Mouse (Mus musculus): ENCODE results near the gene Gm40193. TPM values are rescaled to one million over a fixed set of nuclear protein-coding genes. Genes with fewer than 3 reads are reported as not detected.

The Gm40193 gene
- not detected in 2 replicates for polyA plus RNA-seq (2012; rRNA removed)

DNA sequence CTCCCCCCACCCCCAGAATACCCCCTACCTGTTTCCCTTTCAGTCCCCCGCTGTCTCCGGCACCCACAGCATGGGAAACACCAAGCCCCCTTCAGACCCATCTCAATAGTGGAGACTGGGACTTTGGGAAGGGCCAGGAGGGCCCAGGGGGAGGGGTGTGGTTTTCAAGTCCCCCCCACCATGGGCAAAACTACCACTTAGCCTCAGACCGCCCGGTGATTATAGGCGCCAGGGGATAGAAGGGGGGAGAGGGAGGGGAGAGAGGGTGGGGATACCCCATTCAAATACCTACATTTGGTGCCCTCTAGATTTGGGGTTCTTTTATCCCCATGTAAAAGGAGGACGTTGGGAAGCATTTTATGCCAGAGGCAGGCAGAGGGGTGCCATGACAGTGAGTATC, at the start of gene Gm40193:
TSS of gene Gm40193 (minus strand) at position 101 of the 400 bp plus-strand sequence.
- TF ChIP-seq CTCF (IDR thresholded peaks at IDR 0.05; ENCODE audit: extremely low read depth, insufficient read length, insufficient replicate concordance, low read depth, low read length) (no peak), POLR2A (IDR thresholded peaks at IDR 0.05; ENCODE audit: low read depth, low read length) (no peak)
- no peaks in the 10 kb centered on the region for H3K4me1 ChIP-seq (ENCODE audit: control insufficient read depth, insufficient read depth, insufficient read length, low read length)
- H3K27me3 ChIP-seq (ENCODE audit: control insufficient read depth, insufficient read depth, low read length) = no peaks in the 10 kb centered on the region
- H3K36me3 ChIP-seq (ENCODE audit: control insufficient read depth, insufficient read depth, low read length) = peaks cover 6% of the 10 kb centered on the region
- H3K27ac ChIP-seq (ENCODE audit: insufficient read depth, low read depth, low read length) = no peak within 1 kb of the TSS
- no peak within 1 kb of the TSS for H3K4me3 ChIP-seq (ENCODE audit: low read depth, low read length)
- 85% methylated on average over 6 of the region's 6 CpGs for WGBS

DNA sequence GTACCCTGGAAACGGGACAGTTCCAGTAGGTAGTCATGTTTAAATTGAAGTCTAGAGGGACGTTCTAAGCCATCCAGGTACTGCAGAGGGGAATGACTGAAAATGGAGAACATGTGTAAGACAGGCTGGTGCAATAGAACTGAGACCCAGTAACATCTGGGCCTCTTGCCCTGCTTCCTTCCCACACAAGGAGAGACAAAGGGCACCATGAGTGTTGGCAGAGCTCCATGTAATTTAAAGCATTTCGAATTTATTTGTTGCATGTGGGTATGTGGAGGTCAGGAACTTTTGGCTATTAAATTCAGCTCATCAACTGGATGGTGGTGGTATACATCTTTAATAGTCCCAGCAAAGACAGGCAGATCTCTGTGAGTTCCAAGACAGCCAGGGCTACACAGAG, 49.5 kb upstream of the Gm40193 start:
- no peak overlapping the region for H3K27ac ChIP-seq (ENCODE audit: insufficient read depth, low read depth, low read length)
- WGBS = 33% methylated on average over 3 of the region's 3 CpGs
- H3K27me3 ChIP-seq (ENCODE audit: control insufficient read depth, insufficient read depth, low read length) = no peaks in the 10 kb centered on the region
- H3K4me3 ChIP-seq (ENCODE audit: low read depth, low read length) = no peak overlapping the region
- no peaks in the 10 kb centered on the region for H3K36me3 ChIP-seq (ENCODE audit: control insufficient read depth, insufficient read depth, low read length)
- TF ChIP-seq POLR2A (IDR thresholded peaks at IDR 0.05; ENCODE audit: low read depth, low read length) = no peak
- no peak for TF ChIP-seq CTCF (IDR thresholded peaks at IDR 0.05; ENCODE audit: extremely low read depth, insufficient read length, insufficient replicate concordance, low read depth, low read length)
- peaks cover 52% of the 10 kb centered on the region for H3K4me1 ChIP-seq (ENCODE audit: control insufficient read depth, insufficient read depth, insufficient read length, low read length)

DNA sequence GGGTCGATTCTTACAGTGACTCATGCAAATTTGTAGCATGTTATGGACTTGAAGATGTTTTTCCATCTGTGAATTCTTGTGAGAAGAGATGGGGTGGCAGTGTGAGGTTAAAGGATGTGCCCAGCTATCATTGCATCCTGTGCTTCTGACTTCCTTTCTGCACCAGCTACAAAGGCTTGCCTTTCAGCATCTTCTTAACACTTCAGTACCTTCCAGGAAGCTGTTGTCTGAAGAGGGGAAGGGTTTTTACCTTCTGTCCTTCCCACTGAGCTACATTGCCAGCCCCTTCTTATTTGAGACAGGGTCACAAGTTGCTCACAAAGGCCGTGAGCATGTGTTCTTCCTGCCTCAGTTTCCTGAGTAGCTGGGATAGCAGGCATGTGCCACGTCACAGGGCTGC, 48.2 kb upstream of the Gm40193 start:
- Histone ChIP-seq H3K36me3 (ENCODE audit: control insufficient read depth, insufficient read depth, low read length) (no peaks in the 10 kb centered on the region), H3K4me1 (ENCODE audit: control insufficient read depth, insufficient read depth, insufficient read length, low read length) (peaks cover 50% of the 10 kb centered on the region), H3K27ac (ENCODE audit: insufficient read depth, low read depth, low read length) (no peak overlapping the region), H3K4me3 (ENCODE audit: low read depth, low read length) (no peak overlapping the region), H3K27me3 (ENCODE audit: control insufficient read depth, insufficient read depth, low read length) (no peaks in the 10 kb centered on the region)
- no peak for TF ChIP-seq POLR2A (IDR thresholded peaks at IDR 0.05; ENCODE audit: low read depth, low read length)
- TF ChIP-seq CTCF (IDR thresholded peaks at IDR 0.05; ENCODE audit: extremely low read depth, insufficient read length, insufficient replicate concordance, low read depth, low read length) = no peak
- 76% methylated on average over 3 of the region's 3 CpGs for WGBS

GRCm38 (mm10) chr11:70580358-70580720, 47.6 kb upstream of the Gm40193 start:
- Histone ChIP-seq H3K36me3 (ENCODE audit: control insufficient read depth, insufficient read depth, low read length) (no peaks in the 10 kb centered on the region), H3K4me1 (ENCODE audit: control insufficient read depth, insufficient read depth, insufficient read length, low read length) (peaks cover 46% of the 10 kb centered on the region), H3K27me3 (ENCODE audit: control insufficient read depth, insufficient read depth, low read length) (no peaks in the 10 kb centered on the region), H3K4me3 (ENCODE audit: low read depth, low read length) (no peak overlapping the region), H3K27ac (ENCODE audit: insufficient read depth, low read depth, low read length) (peak overlapping the region; percentile 37; the same call in 1 of the 2 replicates)
- TF ChIP-seq POLR2A (IDR thresholded peaks at IDR 0.05; ENCODE audit: low read depth, low read length) (no peak), CTCF (IDR thresholded peaks at IDR 0.05; ENCODE audit: extremely low read depth, insufficient read length, insufficient replicate concordance, low read depth, low read length) (no peak)
- 35% methylated on average over 5 of the region's 5 CpGs for WGBS

GRCm38 (mm10) chr11:70579710-70580357, 47.1 kb upstream of the Gm40193 start:
- Histone ChIP-seq H3K27ac (ENCODE audit: insufficient read depth, low read depth, low read length) (peak overlapping the region; percentile 37), H3K4me1 (ENCODE audit: control insufficient read depth, insufficient read depth, insufficient read length, low read length) (peaks cover 43% of the 10 kb centered on the region)
- no peak for TF ChIP-seq POLR2A (IDR thresholded peaks at IDR 0.05; ENCODE audit: low read depth, low read length)
- no peak for TF ChIP-seq CTCF (IDR thresholded peaks at IDR 0.05; ENCODE audit: extremely low read depth, insufficient read length, insufficient replicate concordance, low read depth, low read length)

DNA sequence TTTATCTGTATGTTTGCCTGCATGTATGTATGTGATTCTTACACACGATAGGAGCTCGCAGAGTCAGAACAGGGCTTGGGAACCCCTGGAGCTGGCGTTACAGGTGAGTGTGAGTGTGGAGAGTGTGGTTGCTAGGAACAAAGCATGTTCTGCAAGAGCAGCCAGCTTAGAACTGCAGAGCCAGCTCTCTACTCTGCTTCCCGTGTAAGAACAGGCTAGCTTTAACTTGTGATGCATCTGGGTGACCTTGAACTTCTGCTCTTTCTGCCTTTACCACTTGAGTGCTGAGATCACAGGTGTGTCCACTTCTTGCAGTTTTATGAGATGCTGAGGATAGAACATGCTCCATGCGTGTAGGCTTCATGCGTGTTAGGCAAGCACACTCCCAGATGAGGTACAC, 46.2 kb upstream of the Gm40193 start:
- Histone ChIP-seq H3K4me3 (ENCODE audit: low read depth, low read length) (no peak overlapping the region), H3K27ac (ENCODE audit: insufficient read depth, low read depth, low read length) (no peak overlapping the region), H3K27me3 (ENCODE audit: control insufficient read depth, insufficient read depth, low read length) (no peaks in the 10 kb centered on the region), H3K4me1 (ENCODE audit: control insufficient read depth, insufficient read depth, insufficient read length, low read length) (peaks cover 43% of the 10 kb centered on the region), H3K36me3 (ENCODE audit: control insufficient read depth, insufficient read depth, low read length) (no peaks in the 10 kb centered on the region)
- WGBS = 83% methylated on average over 6 of the region's 6 CpGs
- TF ChIP-seq POLR2A (IDR thresholded peaks at IDR 0.05; ENCODE audit: low read depth, low read length) (no peak), CTCF (IDR thresholded peaks at IDR 0.05; ENCODE audit: extremely low read depth, insufficient read length, insufficient replicate concordance, low read depth, low read length) (no peak)

More at GRCm38 (mm10) chr11:70579710-70580357, 47.1 kb upstream of the Gm40193 start:
- Histone ChIP-seq H3K4me3 (ENCODE audit: low read depth, low read length) (no peak overlapping the region), H3K27me3 (ENCODE audit: control insufficient read depth, insufficient read depth, low read length) (no peaks in the 10 kb centered on the region), H3K36me3 (ENCODE audit: control insufficient read depth, insufficient read depth, low read length) (no peaks in the 10 kb centered on the region)
- WGBS = 54% methylated on average over 9 of the region's 9 CpGs

GRCm38 (mm10) chr11:70577201-70577600, 44.5 kb upstream of the Gm40193 start:
- Histone ChIP-seq H3K27me3 (ENCODE audit: control insufficient read depth, insufficient read depth, low read length) (no peaks in the 10 kb centered on the region), H3K27ac (ENCODE audit: insufficient read depth, low read depth, low read length) (peak overlapping the region; percentile 88), H3K4me3 (ENCODE audit: low read depth, low read length) (no peak overlapping the region), H3K36me3 (ENCODE audit: control insufficient read depth, insufficient read depth, low read length) (no peaks in the 10 kb centered on the region), H3K4me1 (ENCODE audit: control insufficient read depth, insufficient read depth, insufficient read length, low read length) (peaks cover 43% of the 10 kb centered on the region)
- WGBS = 14% methylated on average over 3 of the region's 3 CpGs
- TF ChIP-seq POLR2A (IDR thresholded peaks at IDR 0.05; ENCODE audit: low read depth, low read length) (no peak), CTCF (IDR thresholded peaks at IDR 0.05; ENCODE audit: extremely low read depth, insufficient read length, insufficient replicate concordance, low read depth, low read length) (no peak)

Measured in small intestine, adult 2 months (tissue).